Mouse (Mus musculus): ENCODE measurements around the gene Gp1bb. TPM values are rescaled to one million over a fixed set of nuclear protein-coding genes. Genes with fewer than 3 reads are reported as not detected.
A peak's percentile ranks its signal among the peaks of the same experiment; 100 is the strongest.

Gene Gp1bb
- total RNA-seq, 2 experiments from 2014 or later: 1.0 to 1.4 TPM

DNA sequence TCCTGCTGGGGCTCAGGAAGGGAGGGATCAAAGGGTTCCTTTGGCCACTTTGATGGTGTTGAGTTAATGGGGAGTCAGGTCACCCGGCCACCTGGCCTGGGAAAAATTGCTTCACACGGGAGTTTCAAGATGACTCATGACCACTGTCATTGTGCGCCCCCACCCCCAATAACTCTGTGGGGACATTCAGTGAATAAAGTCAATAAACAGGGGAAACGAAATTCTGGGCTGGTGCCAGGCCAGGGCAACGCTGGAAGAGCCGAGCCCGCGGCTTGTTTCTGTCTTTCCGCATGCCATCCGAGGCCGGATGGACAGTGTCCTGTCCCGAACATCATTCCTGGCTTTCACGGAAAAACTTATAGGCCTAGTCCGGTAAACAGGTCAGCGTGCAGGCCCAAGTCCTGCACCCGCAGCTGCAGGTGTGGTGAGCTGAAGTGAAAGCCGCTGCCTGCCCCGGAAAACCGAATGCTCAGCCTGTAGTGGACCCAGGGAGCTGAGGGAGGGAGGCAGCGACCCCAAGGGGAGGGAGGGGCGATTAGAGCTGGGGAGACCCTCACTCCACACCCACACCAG is 41.1 kb downstream of the Gp1bb start:
- TF ChIP-seq CTCF (conservative IDR thresholded peaks at IDR 0.05): no peak
- no peak overlapping the region for H3K27ac ChIP-seq
- peak overlapping the region; percentile 46 for H3K4me3 ChIP-seq
- no peak for DNase-seq (ENCODE audit: low spot score in 2 of 2)

DNA sequence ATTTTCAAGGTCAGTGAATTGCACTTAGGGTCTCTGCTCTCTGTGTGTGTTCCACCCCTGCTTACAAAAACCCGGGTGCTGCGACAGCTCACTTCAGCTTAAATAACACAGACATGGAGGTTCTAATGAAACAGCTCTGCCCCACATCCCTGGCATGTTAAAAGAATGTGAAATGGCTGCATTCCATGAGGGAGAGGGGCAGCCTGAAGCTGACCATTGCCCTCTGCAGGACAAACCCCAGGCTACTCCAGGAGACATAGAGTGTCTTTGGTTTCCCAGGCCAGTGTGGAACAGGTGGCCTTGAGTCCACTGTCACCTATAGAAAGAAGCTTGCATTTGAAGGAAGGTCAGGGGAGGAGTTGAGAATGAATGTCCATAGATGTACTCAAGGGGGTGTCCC is 41.8 kb downstream of the Gp1bb start:
- H3K27ac ChIP-seq: no peak overlapping the region
- no peak for DNase-seq (ENCODE audit: low spot score in 2 of 2)
- no peak; the same call in 1 of the 2 replicates for TF ChIP-seq CTCF (conservative IDR thresholded peaks at IDR 0.05)
- H3K4me3 ChIP-seq: no peak overlapping the region

DNA sequence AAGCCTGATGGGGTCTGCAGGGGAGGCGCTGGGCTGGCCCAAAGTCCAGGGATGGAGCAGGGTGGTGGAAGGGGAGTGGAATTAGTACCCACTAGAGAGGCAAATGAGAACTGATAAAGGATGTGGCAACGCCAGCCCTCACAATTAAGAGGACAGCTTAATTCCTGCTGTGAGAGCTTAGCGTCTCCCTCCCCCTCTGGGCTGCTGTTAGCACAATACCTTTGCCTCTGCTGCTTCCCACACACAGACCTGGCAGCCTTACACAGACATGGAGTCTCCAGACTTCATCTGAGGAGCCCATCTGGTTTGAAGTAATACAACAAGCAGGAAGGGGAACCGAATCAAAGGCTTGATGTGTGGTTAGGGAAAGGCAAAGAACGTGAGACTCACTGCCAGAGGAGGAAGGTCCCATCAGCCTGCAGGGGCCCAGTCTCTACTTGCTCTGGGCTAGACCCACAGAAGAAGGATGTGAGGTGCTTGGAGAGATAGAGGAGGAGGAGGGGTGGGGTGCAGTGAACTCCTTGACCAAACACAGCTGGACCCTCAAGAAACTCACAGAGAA is 44.5 kb downstream of the Gp1bb start:
- Histone ChIP-seq H3K27ac (no peak overlapping the region), H3K4me3 (no peak overlapping the region)
- no peak for DNase-seq (ENCODE audit: low spot score in 2 of 2)
- no peak for TF ChIP-seq CTCF (conservative IDR thresholded peaks at IDR 0.05)

GRCm38 (mm10) chr16:18577071-18577470 is 45.1 kb downstream of the Gp1bb start:
- no peak overlapping the region for H3K4me3 ChIP-seq
- H3K27ac ChIP-seq: no peak overlapping the region
- TF ChIP-seq CTCF (conservative IDR thresholded peaks at IDR 0.05): no peak
- DNase-seq (ENCODE audit: low spot score in 2 of 2): no peak

DNA sequence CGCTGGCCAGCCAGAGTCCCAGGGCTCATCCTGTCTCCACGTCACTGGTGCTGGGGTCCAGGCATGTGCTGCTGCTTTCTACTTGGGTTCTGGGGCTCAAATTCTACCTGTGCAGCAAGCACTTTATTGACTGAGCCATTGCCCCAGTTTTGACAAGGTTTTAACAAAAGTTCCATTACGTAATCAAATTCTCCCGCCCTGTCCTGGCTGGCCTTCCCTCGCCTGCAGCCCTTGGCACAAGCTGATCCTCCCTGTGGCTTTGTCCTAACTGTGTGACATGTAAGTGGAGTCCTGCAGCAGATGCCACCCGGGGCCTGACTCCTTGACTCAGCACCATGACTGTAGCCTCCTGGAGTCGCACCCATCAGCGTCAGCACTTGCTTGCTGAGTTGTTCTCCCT is 48.0 kb downstream of the Gp1bb start:
- no peak for DNase-seq (ENCODE audit: low spot score in 2 of 2)

More for the DNA sequence above, 48.0 kb downstream of the Gp1bb start:
- H3K27ac ChIP-seq: no peak overlapping the region
- no peak for TF ChIP-seq CTCF (conservative IDR thresholded peaks at IDR 0.05)
- no peak overlapping the region for H3K4me3 ChIP-seq

Other genes with a start within 250 kb of the Gp1bb start
- gene Txnrd2, start 196.0 kb downstream of the Gp1bb start, total RNA-seq (2021): 10 to 100 TPM; 19.7 to 21.4 TPM
- 10 to 100 TPM; 74.6 to 75.1 TPM for gene Comt, start 195.6 kb downstream of the Gp1bb start, total RNA-seq (2021)
- gene Gnb1l, start 123.7 kb downstream of the Gp1bb start, total RNA-seq (2021): 1 to 10 TPM; 5.8 to 6.0 TPM
- 10 to 100 TPM in 1 of 2 experiments, 1 to 10 TPM in 1; 7.0 to 11.4 TPM for gene Rtl10, start 123.5 kb downstream of the Gp1bb start, total RNA-seq (2021)
- gene Tbx1, start 31.7 kb downstream of the Gp1bb start, total RNA-seq (2021): 1 to 10 TPM; 1.4 to 1.5 TPM
- gene Gm49601, start 4.0 kb upstream of the Gp1bb start, total RNA-seq (2021): 100 to 1,000 TPM; 207 to 223 TPM
- gene Sept5, start 7.6 kb upstream of the Gp1bb start, total RNA-seq (2021): 100 to 1,000 TPM; 560 to 619 TPM
- 10 to 100 TPM; 41.6 to 44.3 TPM for gene Cldn5, start 154.4 kb upstream of the Gp1bb start, total RNA-seq (2021)
- 100 to 1,000 TPM; 111 TPM for gene Ufd1, start 189.4 kb upstream of the Gp1bb start, total RNA-seq (2021)
- gene Cdc45, start 189.6 kb upstream of the Gp1bb start, total RNA-seq (2021): 1 to 10 TPM; 2.3 to 2.8 TPM
- gene 2510002D24Rik, start 214.2 kb upstream of the Gp1bb start, total RNA-seq (2021): 10 to 100 TPM; 27.5 to 30.9 TPM
- gene Gm28539, start 214.2 kb upstream of the Gp1bb start, total RNA-seq (2021): 10 to 100 TPM in 1 of 2 experiments, 1 to 10 TPM in 1; 1.4 to 10.7 TPM

Measured in layer of hippocampus, adult 2 months (tissue).